Mouse (Mus musculus) forebrain, embryonic 10.5 days (tissue): Measurements from ENCODE around the gene Tprgl. TPM values are rescaled to one million over a fixed set of nuclear protein-coding genes. Genes with fewer than 3 reads are reported as not detected.

ENCODE experiments used
- DNase-seq: peaks from one replicate; pipeline ENCODE4 v3.0.0-alpha.2; 2017; ENCODE audit warnings: low spot score; ENCODE audit errors: extremely low spot score
- H3K27ac ChIP-seq: fragments of 300-500 bp; sonication (generic); 2 replicates; pipeline ENCODE4 v1.5.1; 2016; ENCODE audit warnings: mild to moderate bottlenecking
- H3K27me3 ChIP-seq: fragments of 300-500 bp; sonication (generic); 2 replicates; pipeline ENCODE4 v1.6.1; 2016; ENCODE audit warnings: mild to moderate bottlenecking; ENCODE audit not compliant: poor library complexity, severe bottlenecking
- H3K36me3 ChIP-seq: fragments of 300-500 bp; sonication (generic); replicated peaks from 2 replicates; pipeline ENCODE4 v1.6.1; 2016; ENCODE audit warnings: mild to moderate bottlenecking, moderate library complexity
- H3K4me1 ChIP-seq: fragments of 300-500 bp; sonication (generic); 2 replicates; pipeline ENCODE4 v1.6.1; 2016
- H3K4me3 ChIP-seq: fragments of 300-500 bp; sonication (generic); 2 replicates; pipeline ENCODE4 v1.5.1; 2016; ENCODE audit warnings: mild to moderate bottlenecking, moderate library complexity
- H3K9me3 ChIP-seq: fragments of 300-500 bp; sonication (generic); 2 replicates; pipeline ENCODE4 v1.6.1; 2016; ENCODE audit warnings: mild to moderate bottlenecking, moderate library complexity
- WGBS: fragments of 180-500 bp; shearing (Covaris S2); methylation state at CpG from one replicate; pipeline ENCODE4 v1.1.7; 2016; 5-methylcytosine and 5-hydroxymethylcytosine counted together
- polyA plus RNA-seq: library from polyadenylated mRNA; unstranded; fragments of >200 nt; fragmentation: Nextera tagmentation; extraction: Ambion mirVana; gene quantifications from 2 replicates; pipeline ENCODE4 v1.2.1, GENCODE M21; 2016

Tprgl gene
- polyA plus RNA-seq, 1 experiment from 2014 or later: 106 TPM

GRCm38 (mm10) chr4:154156050-154156449 is 4.4 kb downstream of the Tprgl start:
- 76% methylated on average over 7 of the region's 7 CpGs for WGBS
- no peak overlapping the region for H3K4me3 ChIP-seq
- peaks cover 28% of the 10 kb centered on the region for H3K4me1 ChIP-seq
- DNase-seq: no peak
- no peaks in the 10 kb centered on the region for H3K9me3 ChIP-seq
- no peaks in the 10 kb centered on the region for H3K27me3 ChIP-seq
- peaks cover 77% of the 10 kb centered on the region for H3K36me3 ChIP-seq
- H3K27ac ChIP-seq: no peak overlapping the region

GRCm38 (mm10) chr4:154154104-154154503 is 6.4 kb downstream of the Tprgl start:
- Histone ChIP-seq H3K27me3 (no peaks in the 10 kb centered on the region), H3K36me3 (peaks cover 96% of the 10 kb centered on the region), H3K27ac (no peak overlapping the region), H3K4me3 (no peak overlapping the region), H3K4me1 (peaks cover 12% of the 10 kb centered on the region), H3K9me3 (no peaks in the 10 kb centered on the region)
- WGBS: 72% methylated on average over 11 of the region's 11 CpGs
- DNase-seq: no peak

- H3K9me3 ChIP-seq: no peaks in the 10 kb centered on the region
- H3K4me3 ChIP-seq: no peak overlapping the region
- DNase-seq: no peak
- peaks cover 20% of the 10 kb centered on the region for H3K27me3 ChIP-seq
- peaks cover 23% of the 10 kb centered on the region for H3K4me1 ChIP-seq
- H3K27ac ChIP-seq: no peak overlapping the region
- WGBS: 90% methylated on average over 10 of the region's 10 CpGs
- H3K36me3 ChIP-seq: peaks cover 54% of the 10 kb centered on the region
Observed at GRCm38 (mm10) chr4:154146342-154146741, 14.1 kb downstream of the Tprgl start.

GRCm38 (mm10) chr4:154144712-154145111 is 15.8 kb downstream of the Tprgl start:
- WGBS: 82% methylated on average over 3 of the region's 3 CpGs
- Histone ChIP-seq H3K9me3 (no peaks in the 10 kb centered on the region), H3K4me3 (no peak overlapping the region), H3K36me3 (peaks cover 38% of the 10 kb centered on the region), H3K27ac (no peak overlapping the region), H3K4me1 (peaks cover 39% of the 10 kb centered on the region), H3K27me3 (peaks cover 36% of the 10 kb centered on the region)
- DNase-seq: no peak

- H3K27ac ChIP-seq: peak within 1 kb of the TSS; percentile 90
- H3K9me3 ChIP-seq: no peaks in the 10 kb centered on the region
- peaks cover 46% of the 10 kb centered on the region for H3K4me1 ChIP-seq
- peaks cover 59% of the 10 kb centered on the region for H3K27me3 ChIP-seq
- H3K4me3 ChIP-seq: peak within 1 kb of the TSS; percentile 77
- peak; percentile 92 for DNase-seq
- H3K36me3 ChIP-seq: peaks cover 15% of the 10 kb centered on the region
- WGBS: 3% methylated on average over 49 of the region's 49 CpGs
Observed at GRCm38 (mm10) chr4:154142211-154143040, 18.0 kb downstream of the Tprgl start, which contains the start of gene Wrap73. TSS of gene Wrap73 (plus strand) at chr4:154142372.

- Histone ChIP-seq H3K9me3 (no peaks in the 10 kb centered on the region), H3K27ac (no peak overlapping the region), H3K4me3 (peak overlapping the region; percentile 77), H3K4me1 (peaks cover 46% of the 10 kb centered on the region), H3K36me3 (peaks cover 3% of the 10 kb centered on the region), H3K27me3 (peaks cover 71% of the 10 kb centered on the region)
- 1% methylated on average over 42 of the region's 42 CpGs for WGBS
- DNase-seq: no peak
Observed at GRCm38 (mm10) chr4:154141009-154141867, 19.2 kb downstream of the Tprgl start.

- no peaks in the 10 kb centered on the region for H3K9me3 ChIP-seq
- peak overlapping the region; percentile 77 for H3K4me3 ChIP-seq
- H3K27me3 ChIP-seq: peaks cover 79% of the 10 kb centered on the region
- peaks cover 46% of the 10 kb centered on the region for H3K4me1 ChIP-seq
- H3K27ac ChIP-seq: peak overlapping the region; percentile 72
- peak; percentile 47 for DNase-seq
- no peaks in the 10 kb centered on the region for H3K36me3 ChIP-seq
- WGBS: under 1% methylated on average over 46 of the region's 46 CpGs
Observed at GRCm38 (mm10) chr4:154140213-154141008, 20.1 kb downstream of the Tprgl start.

- WGBS: 0% methylated on average over 4 of the region's 4 CpGs
- Histone ChIP-seq H3K27me3 (peaks cover 83% of the 10 kb centered on the region), H3K9me3 (no peaks in the 10 kb centered on the region), H3K36me3 (no peaks in the 10 kb centered on the region), H3K4me3 (peak within 1 kb of the TSS; percentile 77), H3K27ac (peak within 1 kb of the TSS; percentile 72), H3K4me1 (peaks cover 46% of the 10 kb centered on the region)
- DNase-seq: no peak
Observed at GRCm38 (mm10) chr4:154140182-154140212, 20.5 kb downstream of the Tprgl start, which contains the start of gene Trp73. TSS of gene Trp73 (minus strand) at chr4:154140208.

DNA sequence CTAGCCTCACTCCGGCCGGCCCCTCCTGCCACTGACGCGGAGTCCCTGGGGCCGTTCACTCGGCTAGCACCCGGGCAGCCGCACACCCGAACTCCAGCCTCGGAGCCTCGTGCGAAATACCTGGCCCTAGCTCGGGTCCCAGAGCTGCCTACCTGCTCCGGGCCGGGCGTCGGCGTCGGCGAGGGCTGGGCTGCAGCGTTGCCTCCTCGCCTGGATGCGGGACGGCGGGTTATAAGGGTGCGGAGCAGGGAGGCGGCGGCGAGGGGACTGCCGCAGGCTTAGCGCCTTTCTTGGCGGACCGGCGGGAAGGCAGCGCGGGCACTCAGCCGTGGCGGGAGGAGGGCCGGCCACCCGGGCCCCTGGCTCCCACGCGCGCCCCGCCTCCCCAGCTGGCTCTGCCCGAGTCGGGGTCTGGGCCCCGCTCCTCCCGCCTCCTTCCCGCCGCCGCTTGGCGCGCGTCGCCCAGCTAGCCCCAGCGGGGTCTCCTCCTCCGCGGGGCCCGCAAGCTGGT is 20.7 kb downstream of the Tprgl start:
- Histone ChIP-seq H3K4me3 (peak overlapping the region; percentile 77), H3K4me1 (peaks cover 46% of the 10 kb centered on the region), H3K36me3 (no peaks in the 10 kb centered on the region), H3K27ac (peak overlapping the region; percentile 72), H3K9me3 (no peaks in the 10 kb centered on the region), H3K27me3 (peaks cover 86% of the 10 kb centered on the region)
- DNase-seq: peak; percentile 45
- under 1% methylated on average over 59 of the region's 59 CpGs for WGBS

GRCm38 (mm10) chr4:154137139-154137538 is 23.3 kb downstream of the Tprgl start:
- no peaks in the 10 kb centered on the region for H3K9me3 ChIP-seq
- H3K27me3 ChIP-seq: peaks cover 92% of the 10 kb centered on the region
- no peak overlapping the region for H3K4me3 ChIP-seq
- 69% methylated on average over 5 of the region's 5 CpGs for WGBS
- no peaks in the 10 kb centered on the region for H3K36me3 ChIP-seq
- peaks cover 31% of the 10 kb centered on the region for H3K4me1 ChIP-seq
- H3K27ac ChIP-seq: no peak overlapping the region
- DNase-seq: no peak

- 72% methylated on average over 4 of the region's 4 CpGs for WGBS
- H3K9me3 ChIP-seq: no peaks in the 10 kb centered on the region
- DNase-seq: no peak
- no peak overlapping the region for H3K4me3 ChIP-seq
- no peak overlapping the region for H3K27ac ChIP-seq
- H3K27me3 ChIP-seq: peaks cover 73% of the 10 kb centered on the region
- no peaks in the 10 kb centered on the region for H3K36me3 ChIP-seq
- peaks cover 8% of the 10 kb centered on the region for H3K4me1 ChIP-seq
Observed at GRCm38 (mm10) chr4:154134803-154135202, 25.7 kb downstream of the Tprgl start.

- H3K27ac ChIP-seq: no peak overlapping the region
- peaks cover 51% of the 10 kb centered on the region for H3K27me3 ChIP-seq
- WGBS: 83% methylated on average over 4 of the region's 4 CpGs
- H3K36me3 ChIP-seq: no peaks in the 10 kb centered on the region
- H3K4me3 ChIP-seq: no peak overlapping the region
- 0 out of 2 replicates have a peak, but pooled peaks cover 8% of the 10 kb centered on the region for H3K4me1 ChIP-seq
- no peaks in the 10 kb centered on the region for H3K9me3 ChIP-seq
- DNase-seq: no peak
Observed at GRCm38 (mm10) chr4:154131894-154132293, 28.6 kb downstream of the Tprgl start.
